8 mouse cellular contexts compared by ENCODE assay signal in genomic region chr10:61759869-61760268, GRCm38 (mm10). TPM values are rescaled to one million over a fixed set of nuclear protein-coding genes. Genes with fewer than 3 reads are reported as not detected.
DNase-seq lines count a peak whose midpoint lies in the region; ATAC-seq and TF ChIP-seq lines count a peak whose summit lies in the region.

No protein-coding gene starts in this region.

- H3K4me2 ChIP-seq in kidney, embryonic 14.5 days (replicated peaks; ENCODE audit: low read depth, low read length), result 0 out of 2 replicates have a peak overlapping the region, but pooled peaks have one; percentile 2
- H3K4me2 ChIP-seq in embryonic facial prominence, embryonic 13.5 days, result no peak overlapping the region
- no peak overlapping the region for H3K4me2 ChIP-seq in intestine, postnatal 0 days (replicated peaks; ENCODE audit: low read depth)
- H3K4me2 ChIP-seq in stomach, embryonic 14.5 days (replicated peaks; ENCODE audit: low read depth, low read length), result no peak overlapping the region
- H3K4me2 ChIP-seq in hindbrain, embryonic 12.5 days (replicated peaks), result no peak overlapping the region

- DNase-seq in kidney, postnatal 25 days, result no peak
- no peak for DNase-seq in c-Kit-positive CD71-positive TER-119-positive erythroid progenitor cells, embryonic 14.5 days (ENCODE audit: low spot score)
- DNase-seq in MN1 (ENCODE audit: low spot score), result no peak

- ATAC-seq in kidney, embryonic 14.5 days (ENCODE audit: low FRiP score, low TSS enrichment), result peak; percentile 68
- peak; percentile 53 for ATAC-seq in embryonic facial prominence, embryonic 13.5 days (ENCODE audit: insufficient number of reproducible peaks, insufficient read depth, low FRiP score, low TSS enrichment, low read depth)
- peak; percentile 8; the same call in 1 of the 2 replicates for ATAC-seq in intestine, postnatal 0 days
- peak; percentile 56; the same call in 1 of the 2 replicates for ATAC-seq in stomach, embryonic 14.5 days (ENCODE audit: insufficient number of reproducible peaks, insufficient read depth, low FRiP score, low read depth)
- ATAC-seq in hindbrain, embryonic 12.5 days (ENCODE audit: low FRiP score), result no peak

- peaks cover 5% of the 10 kb centered on the region; the same call in 1 of the 2 replicates for H3K4me1 ChIP-seq in kidney, embryonic 14.5 days (ENCODE audit: control insufficient read depth, insufficient read depth, low read length)
- H3K4me1 ChIP-seq in embryonic facial prominence, embryonic 13.5 days, result peaks cover 27% of the 10 kb centered on the region
- no peaks in the 10 kb centered on the region for H3K4me1 ChIP-seq in intestine, postnatal 0 days (replicated peaks; ENCODE audit: control insufficient read depth, insufficient read depth, low read length)
- H3K4me1 ChIP-seq in stomach, embryonic 14.5 days (ENCODE audit: control insufficient read depth, insufficient read depth, low read length), result peaks cover 6% of the 10 kb centered on the region
- H3K4me1 ChIP-seq in hindbrain, embryonic 12.5 days, result peaks cover 7% of the 10 kb centered on the region

- H3K4me3 ChIP-seq in kidney, embryonic 14.5 days (ENCODE audit: low read length), result no peak overlapping the region
- no peak overlapping the region for H3K4me3 ChIP-seq in embryonic facial prominence, embryonic 13.5 days
- no peak overlapping the region for H3K4me3 ChIP-seq in intestine, postnatal 0 days (ENCODE audit: low read depth, low read length)
- no peak overlapping the region for H3K4me3 ChIP-seq in stomach, embryonic 14.5 days (ENCODE audit: low read depth, low read length)
- no peak overlapping the region for H3K4me3 ChIP-seq in hindbrain, embryonic 12.5 days

- no peak for TF ChIP-seq CTCF in intestine, postnatal 0 days (IDR thresholded peaks at IDR 0.05; ENCODE audit: low read depth)

- H3K36me3 ChIP-seq in kidney, embryonic 14.5 days (ENCODE audit: control insufficient read depth, insufficient read depth, low read length), result peaks cover 19% of the 10 kb centered on the region
- H3K36me3 ChIP-seq in embryonic facial prominence, embryonic 13.5 days, result peaks cover 33% of the 10 kb centered on the region
- peaks cover 5% of the 10 kb centered on the region; the same call in 1 of the 2 replicates for H3K36me3 ChIP-seq in intestine, postnatal 0 days (ENCODE audit: control insufficient read depth, insufficient read depth)
- peaks cover 10% of the 10 kb centered on the region for H3K36me3 ChIP-seq in stomach, embryonic 14.5 days (ENCODE audit: control insufficient read depth, insufficient read depth, low read length)
- peaks cover 27% of the 10 kb centered on the region for H3K36me3 ChIP-seq in hindbrain, embryonic 12.5 days

- WGBS in kidney, embryonic 14.5 days, result 25% methylated on average over 6 of the region's 6 CpGs
- 30% methylated on average over 6 of the region's 6 CpGs for WGBS in embryonic facial prominence, embryonic 13.5 days
- 42% methylated on average over 6 of the region's 6 CpGs for WGBS in intestine, postnatal 0 days
- 22% methylated on average over 6 of the region's 6 CpGs for WGBS in stomach, embryonic 14.5 days
- WGBS in hindbrain, embryonic 12.5 days, result 61% methylated on average over 6 of the region's 6 CpGs

- H3K27me3 ChIP-seq in kidney, embryonic 14.5 days (ENCODE audit: control insufficient read depth, insufficient read depth, low read length), result no peaks in the 10 kb centered on the region
- no peaks in the 10 kb centered on the region for H3K27me3 ChIP-seq in embryonic facial prominence, embryonic 13.5 days
- no peaks in the 10 kb centered on the region for H3K27me3 ChIP-seq in intestine, postnatal 0 days (replicated peaks; ENCODE audit: control insufficient read depth, insufficient read depth, low read length)
- H3K27me3 ChIP-seq in stomach, embryonic 14.5 days (ENCODE audit: control insufficient read depth, insufficient read depth, low read length), result no peaks in the 10 kb centered on the region
- H3K27me3 ChIP-seq in hindbrain, embryonic 12.5 days, result peaks cover 6% of the 10 kb centered on the region

- H3K9me3 ChIP-seq in kidney, embryonic 14.5 days (ENCODE audit: control insufficient read depth, low read length), result no peaks in the 10 kb centered on the region
- no peaks in the 10 kb centered on the region for H3K9me3 ChIP-seq in embryonic facial prominence, embryonic 13.5 days
- H3K9me3 ChIP-seq in intestine, postnatal 0 days (ENCODE audit: control insufficient read depth), result no peaks in the 10 kb centered on the region
- H3K9me3 ChIP-seq in stomach, embryonic 14.5 days (ENCODE audit: control insufficient read depth, low read depth, low read length), result no peaks in the 10 kb centered on the region
- no peaks in the 10 kb centered on the region for H3K9me3 ChIP-seq in hindbrain, embryonic 12.5 days (replicated peaks)

- H3K9ac ChIP-seq in kidney, embryonic 14.5 days (ENCODE audit: low read depth, low read length), result no peak overlapping the region
- H3K9ac ChIP-seq in embryonic facial prominence, embryonic 13.5 days, result no peak overlapping the region
- H3K9ac ChIP-seq in intestine, postnatal 0 days (ENCODE audit: low read depth, low read length), result no peak overlapping the region
- no peak overlapping the region for H3K9ac ChIP-seq in stomach, embryonic 14.5 days (replicated peaks; ENCODE audit: low read depth, low read length)
- H3K9ac ChIP-seq in hindbrain, embryonic 12.5 days, result no peak overlapping the region

- no peak overlapping the region for H3K27ac ChIP-seq in kidney, embryonic 14.5 days (ENCODE audit: low read depth, low read length)
- peak overlapping the region; percentile 72 for H3K27ac ChIP-seq in embryonic facial prominence, embryonic 13.5 days
- no peak overlapping the region for H3K27ac ChIP-seq in intestine, postnatal 0 days (ENCODE audit: low read depth, low read length)
- no peak overlapping the region for H3K27ac ChIP-seq in stomach, embryonic 14.5 days (ENCODE audit: low read length)
- H3K27ac ChIP-seq in hindbrain, embryonic 12.5 days, result no peak overlapping the region

RNA-seq across cellular contexts. Expression of gene H2afy2, which starts 24.1 kb away (rescaled TPM):
- polyA plus RNA-seq in kidney, embryonic 14.5 days (2014; fragmentation: Nextera tagmentation; extraction: Ambion mirVana), result 118 and 130 TPM in 2 replicates
- polyA plus RNA-seq in embryonic facial prominence, embryonic 13.5 days (2015; fragmentation: Nextera tagmentation; extraction: Ambion mirVana), result 281 and 321 TPM in 2 replicates
- 21.3 and 23.1 TPM in 2 replicates for polyA plus RNA-seq in intestine, postnatal 0 days (2015; fragmentation: Nextera tagmentation; extraction: Ambion mirVana)
- 106 and 109 TPM in 2 replicates for polyA plus RNA-seq in stomach, embryonic 14.5 days (2014; fragmentation: Nextera tagmentation; extraction: Ambion mirVana)
- 340 and 382 TPM in 2 replicates for polyA plus RNA-seq in hindbrain, embryonic 12.5 days (2016; fragmentation: Nextera tagmentation; extraction: Ambion mirVana)

RNA-seq across cellular contexts. Expression of gene Aifm2, which starts 44.8 kb away (rescaled TPM):
- polyA plus RNA-seq in kidney, embryonic 14.5 days (2014; fragmentation: Nextera tagmentation; extraction: Ambion mirVana), result 10.1 and 15.1 TPM in 2 replicates
- 9.4 and 11.0 TPM in 2 replicates for polyA plus RNA-seq in embryonic facial prominence, embryonic 13.5 days (2015; fragmentation: Nextera tagmentation; extraction: Ambion mirVana)
- 14.7 and 16.9 TPM in 2 replicates for polyA plus RNA-seq in intestine, postnatal 0 days (2015; fragmentation: Nextera tagmentation; extraction: Ambion mirVana)
- polyA plus RNA-seq in stomach, embryonic 14.5 days (2014; fragmentation: Nextera tagmentation; extraction: Ambion mirVana), result 16.5 and 17.2 TPM in 2 replicates
- 6.3 and 7.5 TPM in 2 replicates for polyA plus RNA-seq in hindbrain, embryonic 12.5 days (2016; fragmentation: Nextera tagmentation; extraction: Ambion mirVana)
